Mouse (Mus musculus) embryonic stem cell, embryonic (primary cell): ENCODE data around the gene Gm6525.

Source experiments
- CTCF ChIA-PET, 4 experiments: fragments of 300-600 bp in 2 of 4; fragments of 350-600 bp in 2 of 4; sonication (Branson Sonifier 250); formaldehyde crosslinking; loops; one replicate each; lab custom pipeline; 2022; ENCODE audit warnings: inconsistent platforms in 2 of 4; lab: Charles Lee
- POLR2A ChIA-PET, 4 experiments: fragments of 300-600 bp in 2 of 4; fragments of 350-600 bp in 2 of 4; sonication (Branson Sonifier 250); formaldehyde crosslinking; loops; one replicate each; lab custom pipeline; 2022; ENCODE audit warnings: antibody characterized with exemption in 4 of 4, inconsistent platforms in 1 of 4; lab: Charles Lee

Gm6525 gene

GRCm38 (mm10) chr3:84157011-84157410 lies 16.9 kb upstream of the Gm6525 start:
- ChIA-PET CTCF (interaction anchor here in 2 of 4 experiments (1.6 to 1.7 kb wide), 2 partner anchors 12 to 156 kb away, joined by 4 read pairs; no protein-coding TSS in a partner anchor), POLR2A (interaction anchor here in 1 of 4 experiments (1.2 kb wide), 1 partner anchor 25 kb away, joined by 3 read pairs; no protein-coding TSS in a partner anchor)

- ChIA-PET POLR2A (interaction anchor here in 1 of 4 experiments (1.2 kb wide), 1 partner anchor 24 kb away, joined by 3 read pairs; no protein-coding TSS in a partner anchor), CTCF (interaction anchor here in 2 of 4 experiments (0.6 to 1.7 kb wide), 2 partner anchors 12 to 469 kb away, joined by 3 to 4 read pairs; no protein-coding TSS in a partner anchor)
These were observed 16.1 kb upstream of the Gm6525 start for GRCm38 (mm10) chr3:84157559-84158350.

GRCm38 (mm10) chr3:84165391-84165790 lies 8.5 kb upstream of the Gm6525 start:
- ChIA-PET CTCF (no interaction called here), POLR2A (no interaction called here)

- ChIA-PET POLR2A (interaction anchor here in 1 of 4 experiments (0.7 kb wide), 1 partner anchor 15 kb away, joined by 3 read pairs; no protein-coding TSS in a partner anchor), CTCF (interaction anchor here in 1 of 4 experiments (0.6 kb wide), 1 partner anchor 401 kb away, joined by 6 read pairs; no protein-coding TSS in a partner anchor)
These were observed 7.8 kb upstream of the Gm6525 start for GRCm38 (mm10) chr3:84166073-84166472.

DNA sequence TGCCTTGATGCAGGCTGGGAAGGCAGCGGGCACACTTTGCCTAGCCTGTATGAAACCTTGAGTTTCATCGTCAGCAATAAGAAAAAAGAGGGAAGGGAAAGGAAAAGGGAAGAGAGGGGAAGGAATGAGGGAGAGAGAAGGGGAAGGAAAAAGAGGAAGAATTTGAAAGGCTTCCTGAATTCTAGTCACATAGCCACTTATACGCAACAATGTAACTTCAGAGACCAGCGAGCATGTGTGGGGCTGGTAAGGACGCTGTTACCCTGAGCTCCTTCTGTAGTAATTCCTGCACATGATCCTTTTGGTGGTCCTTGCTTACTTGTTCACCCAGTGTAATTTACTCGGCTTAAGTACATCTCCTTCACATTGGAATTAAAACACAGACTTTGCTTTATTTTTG lies 5.0 kb upstream of the Gm6525 start:
- POLR2A ChIA-PET = interaction anchor here in 3 of 4 experiments (0.6 to 2.0 kb wide), 3 partner anchors 13 to 385 kb away, joined by 4 to 6 read pairs (median 5); no protein-coding TSS in a partner anchor
- CTCF ChIA-PET = interaction anchor here (0.7 to 2.2 kb wide), 17 partner anchors 12 to 328 kb away, joined by 3 to 13 read pairs (median 5); partner anchors contain the start of gene Tlr2 (in 1 of the 4)

DNA sequence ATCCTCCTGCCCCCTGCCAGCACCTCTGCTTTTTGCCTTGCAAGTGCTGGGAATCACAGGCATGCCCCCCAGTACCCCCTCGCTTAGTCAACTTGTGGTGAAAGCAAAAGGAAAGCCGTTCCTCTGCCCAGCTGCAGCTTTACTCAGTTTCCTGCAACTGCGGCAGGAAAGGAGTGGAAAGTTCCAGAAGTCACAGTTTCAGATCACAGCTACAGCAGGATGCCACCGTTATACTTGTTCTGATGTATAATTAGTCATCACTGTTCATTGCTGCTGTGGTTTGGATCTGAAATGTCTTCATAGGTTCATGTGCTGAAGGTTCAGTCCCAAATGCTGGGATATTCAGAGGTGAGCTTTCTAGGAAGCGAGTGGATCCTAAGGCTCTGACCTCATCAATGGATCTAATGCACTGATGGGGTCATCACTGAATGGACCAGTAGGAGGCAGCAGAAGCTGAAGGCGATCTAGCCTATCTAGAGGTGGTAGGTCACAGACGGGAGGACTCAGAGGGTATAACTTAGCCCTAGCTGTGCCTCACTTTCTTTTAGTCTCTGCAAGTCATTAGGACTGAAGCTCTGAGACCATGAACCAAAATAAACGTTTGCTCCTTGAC lies 4.4 kb upstream of the Gm6525 start:
- ChIA-PET POLR2A (interaction anchor here in 3 of 4 experiments (0.6 to 2.0 kb wide), 4 partner anchors 14 to 385 kb away, joined by 3 to 6 read pairs (median 4); no protein-coding TSS in a partner anchor), CTCF (interaction anchor here (0.6 to 2.2 kb wide), 23 partner anchors 12 to 329 kb away, joined by 3 to 13 read pairs (median 4); partner anchors contain the start of genes Tlr2 (in 1 of the 4) and Tmem131l (in 1 of the 4))

GRCm38 (mm10) chr3:84172406-84172805 lies 1.5 kb upstream of the Gm6525 start:
- CTCF ChIA-PET = interaction anchor here (0.6 to 4.1 kb wide), 5 partner anchors 142 to 231 kb away, joined by 3 to 33 read pairs (median 4); no protein-coding TSS in a partner anchor
- POLR2A ChIA-PET = interaction anchor here in 3 of 4 experiments (0.6 to 1.2 kb wide), 4 partner anchors 9 to 379 kb away, joined by 3 to 5 read pairs (median 4); no protein-coding TSS in a partner anchor

- CTCF ChIA-PET = interaction anchor here (0.7 to 4.1 kb wide), 24 partner anchors 8 to 478 kb away, joined by 3 to 33 read pairs (median 8); no protein-coding TSS in a partner anchor
- POLR2A ChIA-PET = interaction anchor here in 2 of 4 experiments (0.6 to 2.0 kb wide), 10 partner anchors 9 to 524 kb away, joined by 3 to 9 read pairs (median 4); no protein-coding TSS in a partner anchor
These were observed 1.7 kb downstream of the Gm6525 start for GRCm38 (mm10) chr3:84175337-84176315.

GRCm38 (mm10) chr3:84177834-84178233 lies 3.9 kb downstream of the Gm6525 start:
- ChIA-PET CTCF (interaction anchor here in 3 of 4 experiments (0.7 to 1.3 kb wide), 4 partner anchors 124 to 137 kb away, joined by 3 to 7 read pairs (median 4); no protein-coding TSS in a partner anchor), POLR2A (interaction anchor here in 2 of 4 experiments (0.8 to 7.2 kb wide), 6 partner anchors 14 to 169 kb away, joined by 3 to 69 read pairs (median 3); no protein-coding TSS in a partner anchor)

GRCm38 (mm10) chr3:84180304-84180703 lies 6.4 kb downstream of the Gm6525 start:
- POLR2A ChIA-PET = interaction anchor here in 3 of 4 experiments (0.7 to 7.2 kb wide), 6 partner anchors 10 to 126 kb away, joined by 3 to 69 read pairs (median 6); partner anchors contain the start of gene Trim2 (in 1 of the 3)
- CTCF ChIA-PET = interaction anchor here in 3 of 4 experiments (0.5 to 4.3 kb wide), 4 partner anchors 11 to 440 kb away, joined by 3 to 27 read pairs (median 4); no protein-coding TSS in a partner anchor

DNA sequence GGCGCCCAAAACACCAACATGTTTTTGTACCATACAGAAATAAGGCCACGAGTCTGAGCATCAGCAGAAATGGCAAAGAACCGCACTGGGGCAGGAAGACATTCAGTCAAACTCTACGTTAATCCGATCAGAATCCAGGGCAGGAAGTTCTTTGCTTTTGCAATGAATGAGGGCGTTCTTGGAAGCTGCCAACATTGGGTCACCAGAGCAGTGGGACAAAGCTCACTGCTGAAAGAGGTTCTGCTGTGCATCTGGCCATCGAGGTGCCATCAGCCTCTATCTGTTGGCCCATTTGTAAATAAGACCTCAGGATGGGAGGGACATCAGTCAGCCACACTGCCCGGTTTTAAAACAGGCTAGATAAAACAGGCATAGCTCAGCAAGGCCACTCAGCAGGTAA lies 7.2 kb downstream of the Gm6525 start:
- POLR2A ChIA-PET = interaction anchor here (0.7 to 7.2 kb wide), 22 partner anchors 8 to 200 kb away, joined by 3 to 69 read pairs (median 4); partner anchors contain the start of genes Mnd1 (in 1 of the 4) and Trim2 (in 1 of the 4)
- CTCF ChIA-PET = interaction anchor here (0.6 to 4.3 kb wide), 12 partner anchors 10 to 265 kb away, joined by 3 to 27 read pairs (median 4); no protein-coding TSS in a partner anchor

GRCm38 (mm10) chr3:84181717-84182116 lies 7.8 kb downstream of the Gm6525 start:
- CTCF ChIA-PET = interaction anchor here (0.6 to 4.3 kb wide), 20 partner anchors 9 to 266 kb away, joined by 3 to 27 read pairs (median 4); no protein-coding TSS in a partner anchor
- POLR2A ChIA-PET = interaction anchor here (0.6 to 7.2 kb wide), 27 partner anchors 9 to 201 kb away, joined by 3 to 69 read pairs (median 3); partner anchors contain the start of genes Mnd1 (in 1 of the 4) and Trim2 (in 1 of the 4)

- ChIA-PET CTCF (interaction anchor here in 2 of 4 experiments (0.6 to 2.1 kb wide), 4 partner anchors 8 to 196 kb away, joined by 3 to 15 read pairs (median 4); no protein-coding TSS in a partner anchor), POLR2A (interaction anchor here (0.5 to 5.8 kb wide), 17 partner anchors 8 to 290 kb away, joined by 3 to 69 read pairs (median 5); partner anchors contain the start of gene Trim2 (in 1 of the 4))
These were observed 15.8 kb downstream of the Gm6525 start for GRCm38 (mm10) chr3:84189629-84190173.

- CTCF ChIA-PET = interaction anchor here in 3 of 4 experiments (0.6 to 2.1 kb wide), 13 partner anchors 8 to 123 kb away, joined by 3 to 15 read pairs (median 4); no protein-coding TSS in a partner anchor
- POLR2A ChIA-PET = interaction anchor here in 3 of 4 experiments (0.7 to 5.8 kb wide), 16 partner anchors 9 to 757 kb away, joined by 3 to 69 read pairs (median 6); partner anchors contain the start of genes Gm6525 (in 1 of the 3) and Trim2 (in 1 of the 3)
These were observed 16.7 kb downstream of the Gm6525 start for GRCm38 (mm10) chr3:84190513-84191061.
